In genomic region chr17:43036058-43036757, GRCm38 (mm10) we compare ENCODE assay signal across 9 mouse cellular contexts. TPM values are rescaled to one million over a fixed set of nuclear protein-coding genes. Genes with fewer than 3 reads are reported as not detected.
DNase-seq lines count a peak whose midpoint lies in the region; ATAC-seq and TF ChIP-seq lines count a peak whose summit lies in the region.
"Had no signal": no experiment of that assay in that cellular context is flagged by ENCODE, and none has a peak within 500 bp of the region (broad histone marks: within the 10 kb centered on the region; RNA-seq: fewer than 3 reads in every experiment).

No protein-coding gene starts in this region.

- H3K9me3 ChIP-seq in forebrain, embryonic 16.5 days (ENCODE audit: control insufficient read depth, low read length), result no peaks in the 10 kb centered on the region
- no peaks in the 10 kb centered on the region for H3K9me3 ChIP-seq in forebrain, embryonic 10.5 days
- no peaks in the 10 kb centered on the region for H3K9me3 ChIP-seq in liver, embryonic 11.5 days (ENCODE audit: control insufficient read depth, low read length)
- no peaks in the 10 kb centered on the region for H3K9me3 ChIP-seq in stomach, postnatal 0 days (ENCODE audit: control insufficient read depth, low read length)

- H3K9ac ChIP-seq in forebrain, embryonic 16.5 days (replicated peaks; ENCODE audit: low read depth, low read length), result no peak overlapping the region
- H3K9ac ChIP-seq in liver, embryonic 11.5 days (ENCODE audit: low read depth, low read length), result no peak overlapping the region
- H3K9ac ChIP-seq in stomach, postnatal 0 days (ENCODE audit: low read length), result no peak overlapping the region

- no peak for TF ChIP-seq CTCF in stomach, postnatal 0 days (IDR thresholded peaks at IDR 0.05; ENCODE audit: low read depth)

- 0 out of 2 replicates have a peak, but pooled peaks have one; percentile 18 for ATAC-seq in forebrain, embryonic 16.5 days
- ATAC-seq in liver, embryonic 11.5 days (replicated peaks; ENCODE audit: low FRiP score), result peak; percentile 91
- ATAC-seq in stomach, postnatal 0 days (ENCODE audit: low FRiP score, low TSS enrichment), result peak; percentile 54; the same call in 1 of the 2 replicates

- no peak overlapping the region for H3K4me3 ChIP-seq in forebrain, embryonic 16.5 days (replicated peaks; ENCODE audit: low read length)
- no peak overlapping the region for H3K4me3 ChIP-seq in forebrain, embryonic 10.5 days
- no peak overlapping the region for H3K4me3 ChIP-seq in liver, embryonic 11.5 days (ENCODE audit: low read depth, low read length)
- H3K4me3 ChIP-seq in stomach, postnatal 0 days (ENCODE audit: low read depth, low read length), result no peak overlapping the region

- H3K36me3 ChIP-seq in forebrain, embryonic 16.5 days (ENCODE audit: control insufficient read depth, insufficient read depth), result peaks cover 19% of the 10 kb centered on the region
- H3K36me3 ChIP-seq in forebrain, embryonic 10.5 days (replicated peaks), result peaks cover 47% of the 10 kb centered on the region
- peaks cover 18% of the 10 kb centered on the region; the same call in 1 of the 2 replicates for H3K36me3 ChIP-seq in liver, embryonic 11.5 days (ENCODE audit: control insufficient read depth, insufficient read depth, low read length)
- peaks cover 14% of the 10 kb centered on the region for H3K36me3 ChIP-seq in stomach, postnatal 0 days (ENCODE audit: control insufficient read depth, insufficient read depth, low read length)

- H3K27ac ChIP-seq in forebrain, embryonic 16.5 days (ENCODE audit: low read length), result no peak overlapping the region
- H3K27ac ChIP-seq in forebrain, embryonic 10.5 days, result no peak overlapping the region
- H3K27ac ChIP-seq in liver, embryonic 11.5 days (ENCODE audit: low read depth, low read length), result no peak overlapping the region; the same call in 1 of the 2 replicates
- H3K27ac ChIP-seq in stomach, postnatal 0 days (replicated peaks), result no peak overlapping the region

- no peak for DNase-seq in forebrain, embryonic 10.5 days (ENCODE audit: extremely low spot score, low spot score)
- peak; percentile 17 for DNase-seq in right cerebral cortex, postnatal 14 days
- DNase-seq in right cerebral cortex, postnatal 25 days, result no peak
- DNase-seq in liver, embryonic 11.5 days (ENCODE audit: low spot score), result no peak
- DNase-seq in stomach, postnatal 0 days (ENCODE audit: low spot score), result no peak
- DNase-seq in testis, postnatal 14 days (ENCODE audit: low spot score), result no peak
- no peak for DNase-seq in thymus, postnatal 0 days (ENCODE audit: low spot score)
- DNase-seq: kidney, postnatal 10 days had no signal

- no peak for TF ChIP-seq EP300 in stomach, postnatal 0 days (optimal IDR thresholded peaks at IDR 0.05)

- H3K27me3 ChIP-seq in forebrain, embryonic 16.5 days (replicated peaks; ENCODE audit: control insufficient read depth, insufficient read depth, low read length), result no peaks in the 10 kb centered on the region
- H3K27me3 ChIP-seq in forebrain, embryonic 10.5 days (ENCODE audit: poor library complexity, severe bottlenecking), result no peaks in the 10 kb centered on the region
- H3K27me3 ChIP-seq in liver, embryonic 11.5 days (replicated peaks; ENCODE audit: control insufficient read depth, insufficient read depth, low read length), result no peaks in the 10 kb centered on the region
- no peaks in the 10 kb centered on the region for H3K27me3 ChIP-seq in stomach, postnatal 0 days (ENCODE audit: control insufficient read depth, insufficient read depth, low read length)

- WGBS in forebrain, embryonic 16.5 days, result 83% methylated on average over 10 of the region's 10 CpGs
- 86% methylated on average over 10 of the region's 10 CpGs for WGBS in forebrain, embryonic 10.5 days
- 70% methylated on average over 10 of the region's 10 CpGs for WGBS in liver, embryonic 11.5 days
- WGBS in stomach, postnatal 0 days, result 81% methylated on average over 10 of the region's 10 CpGs

- no peak overlapping the region for H3K4me2 ChIP-seq in forebrain, embryonic 16.5 days (ENCODE audit: low read length)
- peak overlapping the region; percentile 21; the same call in 1 of the 2 replicates for H3K4me2 ChIP-seq in liver, embryonic 11.5 days
- H3K4me2 ChIP-seq in stomach, postnatal 0 days (replicated peaks; ENCODE audit: low read depth), result no peak overlapping the region

- H3K4me1 ChIP-seq in forebrain, embryonic 16.5 days (replicated peaks; ENCODE audit: control insufficient read depth, insufficient read depth, low read length), result no peaks in the 10 kb centered on the region
- H3K4me1 ChIP-seq in forebrain, embryonic 10.5 days, result peaks cover 4% of the 10 kb centered on the region; the same call in 1 of the 2 replicates
- peaks cover 5% of the 10 kb centered on the region for H3K4me1 ChIP-seq in liver, embryonic 11.5 days (replicated peaks; ENCODE audit: control insufficient read depth, insufficient read depth, low read length)
- H3K4me1 ChIP-seq in stomach, postnatal 0 days (replicated peaks; ENCODE audit: control insufficient read depth, insufficient read depth), result no peaks in the 10 kb centered on the region

RNA-seq across cellular contexts. Expression of gene Tnfrsf21, which starts 19.9 kb away (rescaled TPM):
- 66.5 and 67.8 TPM in 2 replicates for polyA plus RNA-seq in forebrain, embryonic 16.5 days (2015; fragmentation: Nextera tagmentation; extraction: Ambion mirVana)
- polyA plus RNA-seq in forebrain, embryonic 10.5 days (2016; fragmentation: Nextera tagmentation; extraction: Ambion mirVana), result 24.5 and 26.8 TPM in 2 replicates
- polyA plus RNA-seq in liver, embryonic 11.5 days (2014; fragmentation: Nextera tagmentation; extraction: Ambion mirVana), result 30.8 and 36.0 TPM in 2 replicates
- 36.9 and 40.7 TPM in 2 replicates for polyA plus RNA-seq in stomach, postnatal 0 days (2015; fragmentation: Nextera tagmentation; extraction: Ambion mirVana)
- polyA plus RNA-seq in thymus, postnatal 0 days (2015; fragmentation: Nextera tagmentation; extraction: Ambion mirVana), result 8.9 and 10.5 TPM in 2 replicates

Comparison
In these comparisons a context has a peak if more than half of its experiments do, and no peak if none do; other contexts are left out.
1. ATAC-seq: peak in every context shown above with its lines; median percentile 91 in liver, embryonic 11.5 days; 54 in stomach, postnatal 0 days; 18 in forebrain, embryonic 16.5 days.